Mouse (Mus musculus) hindlimb bud, embryonic 11.5 days (tissue): ENCODE results near the gene Tnni1.

ENCODE experiments used
- DNase-seq: peaks from one replicate; pipeline ENCODE4 v3.0.0-alpha.2; 2012; ENCODE audit warnings: low read depth, low spot score; ENCODE audit errors: extremely low spot score

Gene Tnni1

GRCm38 (mm10) chr1:135766592-135767306 is 12.5 kb upstream of the Tnni1 start:
- no peak for DNase-seq

- no peak for DNase-seq
Observed at GRCm38 (mm10) chr1:135767324-135767890, 11.8 kb upstream of the Tnni1 start.

- no peak for DNase-seq
Observed at GRCm38 (mm10) chr1:135768400-135768799, 10.8 kb upstream of the Tnni1 start.

- DNase-seq = no peak
Observed at GRCm38 (mm10) chr1:135770237-135770636, 9.0 kb upstream of the Tnni1 start.

GRCm38 (mm10) chr1:135770896-135771572 is 8.2 kb upstream of the Tnni1 start:
- DNase-seq = no peak

- DNase-seq = no peak
Observed at GRCm38 (mm10) chr1:135771573-135771970, 7.7 kb upstream of the Tnni1 start.

GRCm38 (mm10) chr1:135776596-135776995 is 2.6 kb upstream of the Tnni1 start:
- no peak for DNase-seq

GRCm38 (mm10) chr1:135777046-135777445 is 2.2 kb upstream of the Tnni1 start:
- no peak for DNase-seq

- no peak for DNase-seq
Observed at GRCm38 (mm10) chr1:135780649-135781048, 1.4 kb downstream of the Tnni1 start.

GRCm38 (mm10) chr1:135781220-135781619 is 2.0 kb downstream of the Tnni1 start:
- DNase-seq = peak; percentile 35

GRCm38 (mm10) chr1:135782816-135783215 is 3.6 kb downstream of the Tnni1 start:
- DNase-seq = no peak

GRCm38 (mm10) chr1:135787799-135788198 is 8.6 kb downstream of the Tnni1 start:
- peak; percentile 88 for DNase-seq

- DNase-seq = no peak
Observed at GRCm38 (mm10) chr1:135788708-135789107, 9.5 kb downstream of the Tnni1 start.

GRCm38 (mm10) chr1:135789815-135790214 is 10.6 kb downstream of the Tnni1 start:
- DNase-seq = peak; percentile 52

- no peak for DNase-seq
Observed at GRCm38 (mm10) chr1:135792143-135792939, 13.1 kb downstream of the Tnni1 start.

GRCm38 (mm10) chr1:135793370-135794215 is 14.4 kb downstream of the Tnni1 start:
- no peak for DNase-seq

GRCm38 (mm10) chr1:135794216-135795134 is 15.2 kb downstream of the Tnni1 start:
- DNase-seq = no peak

- DNase-seq = no peak
Observed at GRCm38 (mm10) chr1:135798492-135798891, 19.3 kb downstream of the Tnni1 start.

GRCm38 (mm10) chr1:135799109-135799627 is 19.9 kb downstream of the Tnni1 start:
- no peak for DNase-seq
